Mouse (Mus musculus) olfactory bulb, adult 2 months (tissue): ENCODE measurements around the gene Cplx3.

Experiments used
- CTCF ChIP-seq: fragments of 200-500 bp; IDR thresholded peaks from 2 replicates; pipeline ENCODE4 v1.5.1; 2012; ENCODE audit warnings: low read depth, mild to moderate bottlenecking, low read length, moderate library complexity; ENCODE audit not compliant: insufficient read depth
- POLR2A ChIP-seq: fragments of 200-500 bp; IDR thresholded peaks from 2 replicates; pipeline ENCODE4 v1.6.1; 2012; ENCODE audit warnings: mild to moderate bottlenecking, low read depth, low read length, moderate library complexity; ENCODE audit not compliant: insufficient read depth

DNA sequence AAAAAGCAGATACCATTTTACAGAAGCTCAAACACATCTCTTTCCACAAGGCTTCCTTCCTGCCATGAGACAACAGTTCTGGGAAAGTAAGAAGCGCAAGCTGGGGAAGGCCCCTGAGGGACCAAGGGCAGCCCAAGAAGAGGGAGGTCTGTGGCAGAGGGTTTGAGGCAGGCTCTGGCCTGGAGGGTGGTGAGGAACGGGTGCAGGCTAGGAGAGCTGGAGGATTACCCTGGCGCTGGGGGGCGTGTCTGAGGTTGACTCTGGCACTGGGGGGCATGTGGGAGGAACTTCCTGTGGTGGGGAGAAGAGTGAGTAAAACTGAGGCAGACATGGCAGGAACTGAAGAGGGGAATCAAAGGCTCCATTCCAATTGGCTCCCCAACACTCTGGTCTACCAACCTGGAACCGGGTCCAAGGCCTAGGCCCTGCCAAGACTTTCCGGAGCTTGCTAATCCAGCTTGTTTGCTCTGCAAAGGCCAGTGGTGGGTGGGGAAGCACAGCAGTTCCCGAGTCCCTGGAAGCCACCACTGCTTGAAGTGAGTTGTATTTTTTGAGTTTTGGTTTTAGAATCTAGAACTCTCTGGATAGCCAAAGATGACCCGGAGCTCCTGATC, 11.6 kb upstream of the Cplx3 start:
- TF ChIP-seq POLR2A (no peak), CTCF (no peak)
